Mouse (Mus musculus) CH12.LX (cell line): ENCODE measurements around the gene Nav3. TPM values are rescaled to one million over a fixed set of nuclear protein-coding genes. Genes with fewer than 3 reads are reported as not detected.

Source experiments
- DNase-seq: peaks from one replicate; pipeline ENCODE4 v3.0.0-alpha.2; 2013; ENCODE audit errors: extremely low read depth
- H3K27ac ChIP-seq: 2 replicates; pipeline ENCODE4 v1.5.1; 2012; ENCODE audit warnings: low read depth, mild to moderate bottlenecking, control low read depth, moderate library complexity; ENCODE audit not compliant: insufficient read depth
- H3K27me3 ChIP-seq: replicated peaks from 2 replicates; pipeline ENCODE3; 2012; ENCODE audit warnings: inconsistent platforms
- H3K36me3 ChIP-seq, 2 experiments: replicated peaks in 1 of 2; 2 replicates each; pipeline versions ENCODE3 to v1.6.1; 2012; ENCODE audit warnings: inconsistent platforms in 1 of 2, low read length in 1 of 2, mild to moderate bottlenecking in 1 of 2, mixed read lengths in 1 of 2, moderate library complexity in 1 of 2; ENCODE audit not compliant: control insufficient read depth in 1 of 2, insufficient read depth in 1 of 2
- H3K4me1 ChIP-seq, 2 experiments: 2 replicates each; pipeline ENCODE4 v1.6.1; 2012; ENCODE audit warnings: inconsistent platforms in 1 of 2, moderate library complexity in 1 of 2; ENCODE audit not compliant: insufficient read depth in 2 of 2, control insufficient read depth in 1 of 2
- H3K4me2 ChIP-seq: 2 replicates; pipeline ENCODE4 v1.6.1; 2012; ENCODE audit warnings: low read depth, mild to moderate bottlenecking, control low read depth; ENCODE audit not compliant: poor library complexity, insufficient read depth, severe bottlenecking
- H3K4me3 ChIP-seq, 3 experiments: fragments of 150-350 bp in 1 of 3; sonication (generic) in 1 of 3; replicated peaks in 1 of 3; 2 replicates each; pipeline versions ENCODE3 to v1.5.1; 2011 to 2012; ENCODE audit warnings: low read depth in 2 of 3, low read length in 2 of 3, mild to moderate bottlenecking in 2 of 3, moderate library complexity in 2 of 3, control low read depth in 1 of 3, improper control_type of control experiment in 1 of 3, inconsistent platforms in 1 of 3, mixed read lengths in 1 of 3; ENCODE audit not compliant: poor library complexity in 1 of 3
- H3K79me2 ChIP-seq: replicated peaks from 2 replicates; pipeline ENCODE4 v1.6.1; 2012; ENCODE audit warnings: mild to moderate bottlenecking, moderate library complexity; ENCODE audit not compliant: control insufficient read depth, poor library complexity, insufficient read depth, severe bottlenecking; ENCODE audit errors: extremely low read depth
- H3K9ac ChIP-seq: 2 replicates; pipeline ENCODE4 v1.6.1; 2012; ENCODE audit warnings: low read depth, mild to moderate bottlenecking, control low read depth, moderate library complexity; ENCODE audit not compliant: insufficient read depth
- H3K9me3 ChIP-seq: replicated peaks from 2 replicates; pipeline ENCODE3; 2012; ENCODE audit warnings: low read length, inconsistent platforms, mixed read lengths
- BHLHE40 ChIP-seq: IDR thresholded peaks from 2 replicates; pipeline ENCODE4 v1.6.1; 2011; ENCODE audit warnings: mild to moderate bottlenecking, low read depth, low read length, improper control_type of control experiment
- CTCF ChIP-seq, 2 experiments: IDR thresholded peaks in 1 of 2; conservative IDR thresholded peaks in 1 of 2; 2 replicates each; pipeline ENCODE4 v1.5.1; 2011 to 2012; ENCODE audit warnings: low read depth in 2 of 2, low read length in 2 of 2, improper control_type of control experiment in 1 of 2, inconsistent platforms in 1 of 2, mild to moderate bottlenecking in 1 of 2, moderate library complexity in 1 of 2
- E2F4 ChIP-seq: IDR thresholded peaks from 2 replicates; pipeline ENCODE4 v1.6.1; 2011; ENCODE audit warnings: low read depth, low read length, improper control_type of control experiment; ENCODE audit not compliant: insufficient replicate concordance
- ELF1 ChIP-seq: IDR thresholded peaks from 2 replicates; pipeline ENCODE4 v1.6.1; 2014; ENCODE audit warnings: low read depth, mild to moderate bottlenecking, inconsistent platforms, low read length, improper control_type of control experiment
- JUN ChIP-seq: IDR thresholded peaks from 2 replicates; pipeline ENCODE4 v1.6.1; 2011; ENCODE audit warnings: low read depth, mild to moderate bottlenecking, low read length, improper control_type of control experiment, moderate library complexity; ENCODE audit not compliant: insufficient read depth
- KAT2A ChIP-seq: IDR thresholded peaks from 2 replicates; pipeline ENCODE4 v1.6.1; 2012; ENCODE audit warnings: low read length, improper control_type of control experiment, inconsistent platforms; ENCODE audit not compliant: insufficient replicate concordance
- MAX ChIP-seq: IDR thresholded peaks from 2 replicates; pipeline ENCODE4 v1.6.1; 2011; ENCODE audit warnings: low read length, improper control_type of control experiment
- MAZ ChIP-seq: IDR thresholded peaks from 2 replicates; pipeline ENCODE4 v1.6.1; 2012; ENCODE audit warnings: low read depth, mild to moderate bottlenecking, inconsistent platforms, low read length, improper control_type of control experiment, moderate library complexity
- MYC ChIP-seq: IDR thresholded peaks from 2 replicates; pipeline ENCODE4 v1.6.1; 2011; ENCODE audit warnings: low read depth, mild to moderate bottlenecking, improper control_type of control experiment, low read length
- NRF1 ChIP-seq: IDR thresholded peaks from 2 replicates; pipeline ENCODE4 v1.6.1; 2014; ENCODE audit warnings: low read depth, mild to moderate bottlenecking, inconsistent platforms, low read length, improper control_type of control experiment, moderate library complexity
- POLR2AphosphoS2 ChIP-seq: IDR thresholded peaks from 2 replicates; pipeline ENCODE4 v1.6.1; 2011; ENCODE audit warnings: low read depth, low read length, improper control_type of control experiment
- SIN3A ChIP-seq: IDR thresholded peaks from 2 replicates; pipeline ENCODE4 v1.6.1; 2012; ENCODE audit warnings: low read length, improper control_type of control experiment, inconsistent platforms
- USF1 ChIP-seq: IDR thresholded peaks from 2 replicates; pipeline ENCODE4 v1.6.1; 2014; ENCODE audit warnings: low read depth, mild to moderate bottlenecking, inconsistent platforms, low read length, improper control_type of control experiment
- USF2 ChIP-seq: conservative IDR thresholded peaks from 2 replicates; pipeline ENCODE4 v1.6.1; 2011; ENCODE audit warnings: low read depth, low read length, improper control_type of control experiment
- ZKSCAN1 ChIP-seq: IDR thresholded peaks from 2 replicates; pipeline ENCODE4 v1.6.1; 2012; ENCODE audit warnings: low read depth, inconsistent platforms, low read length, improper control_type of control experiment, borderline replicate concordance
- dilution Hi-C: fragments of 300-500 bp; cut with MboI; formaldehyde crosslinking; loops from 2 replicates; pipeline ENCODE4 v1.14.3; 2020; ENCODE audit warnings: low sequenced_read_pairs; ENCODE audit not compliant: extremely low pct_unique_long_range_greater_than_20kb, extremely low pct_ligation_motif_present
- in situ Hi-C: fragments of 300-500 bp; cut with MboI; formaldehyde crosslinking; loops from 3 replicates; pipeline ENCODE4 v1.14.3; 2019; ENCODE audit warnings: low sequenced_read_pairs, low pct_ligation_motif_present, low pct_unique_long_range_greater_than_20kb, mixed read lengths
- polyA plus RNA-seq: library from polyadenylated mRNA; unstranded; fragments of >175 nt; gene quantifications from 2 replicates; pipeline ENCODE4 v1.2.1, GENCODE M21; 2012; ENCODE audit warnings: low read depth; ENCODE audit not compliant: insufficient read length
- total RNA-seq, 2 experiments: library from RNA; depleted of rRNA; stranded (reverse); fragments of 300-350 nt in 1 of 2; fragments of >200 nt in 1 of 2; gene quantifications; 2 replicates each; pipeline ENCODE4 v1.2.3; 2012 to 2014

Nav3 gene
- total and polyA plus RNA-seq, 3 experiments: 0.03 TPM; not detected in 2

DNA sequence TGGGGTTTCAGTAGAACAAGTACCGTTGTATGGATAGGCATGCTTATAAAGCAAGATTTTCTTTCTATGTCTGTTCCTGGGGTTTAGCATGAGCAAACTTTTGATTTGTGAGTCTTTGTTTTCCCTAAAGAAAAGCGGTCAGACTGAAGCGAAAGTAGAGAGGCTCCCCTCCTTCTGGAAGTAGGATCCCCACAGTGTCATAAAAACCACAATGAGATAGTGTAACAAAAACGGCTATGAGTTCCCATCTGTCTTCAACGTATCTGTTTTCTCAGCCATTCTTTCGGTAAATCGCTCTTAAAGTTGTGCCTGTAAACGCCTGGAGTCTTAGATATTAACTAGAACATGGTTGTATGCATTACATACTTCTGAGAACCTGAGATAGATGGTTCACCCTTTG lies 479.7 kb downstream of the Nav3 start:
- in situ Hi-C loops (no loop called here), dilution Hi-C loops (no loop called here)
- Histone ChIP-seq H3K4me1 (no peaks in the 10 kb centered on the region), H3K27me3 (no peaks in the 10 kb centered on the region), H3K4me3 (no peak overlapping the region), H3K9ac (no peak overlapping the region), H3K9me3 (peaks cover 8% of the 10 kb centered on the region), H3K79me2 (no peaks in the 10 kb centered on the region), H3K4me2 (no peak overlapping the region), H3K36me3 (no peaks in the 10 kb centered on the region), H3K27ac (no peak overlapping the region)
- DNase-seq: no peak
- no peak for TF ChIP-seq ELF1
- no peak for TF ChIP-seq E2F4
- no peak for TF ChIP-seq POLR2AphosphoS2

DNA sequence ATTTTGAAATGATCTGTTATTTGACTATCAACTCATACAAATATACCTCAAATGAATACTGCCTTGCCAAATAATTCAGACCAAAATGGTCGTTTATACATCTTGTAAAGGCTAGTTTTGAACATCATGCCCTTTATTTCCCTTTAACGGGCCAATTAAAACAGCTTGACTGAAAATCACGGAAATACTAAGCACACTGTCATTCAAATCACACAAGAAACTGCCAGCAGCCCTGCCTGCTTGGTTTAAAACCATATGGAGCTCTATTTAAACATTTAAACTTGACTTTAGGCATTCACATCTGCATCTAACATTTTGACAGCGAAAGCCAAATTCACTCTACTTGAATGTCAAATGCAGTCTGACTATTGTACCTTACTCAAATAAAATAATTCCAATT lies 481.8 kb downstream of the Nav3 start:
- no peaks in the 10 kb centered on the region for H3K4me1 ChIP-seq
- no peak overlapping the region for H3K4me2 ChIP-seq
- H3K79me2 ChIP-seq: no peaks in the 10 kb centered on the region
- H3K9me3 ChIP-seq: peaks cover 5% of the 10 kb centered on the region
- TF ChIP-seq SIN3A: no peak
- no peak for TF ChIP-seq MAZ
- no peak for TF ChIP-seq MYC
- no peak for TF ChIP-seq MAX
- TF ChIP-seq CTCF (conservative IDR thresholded peaks at IDR 0.05 in 1 of 2, IDR thresholded peaks at IDR 0.05 in 1 of 2; ENCODE audit: low read depth in 2 of 2, low read length in 2 of 2): no peak
- TF ChIP-seq POLR2AphosphoS2: no peak
- TF ChIP-seq JUN: no peak
- TF ChIP-seq ZKSCAN1: no peak
- no peak for TF ChIP-seq USF1
- TF ChIP-seq ELF1: no peak
- H3K27ac ChIP-seq: no peak overlapping the region
- dilution Hi-C loops (no loop called here), in situ Hi-C loops (no loop called here)
- H3K4me3 ChIP-seq: no peak overlapping the region
- DNase-seq: no peak
- no peaks in the 10 kb centered on the region for H3K27me3 ChIP-seq
- no peak overlapping the region for H3K9ac ChIP-seq
- H3K36me3 ChIP-seq: no peaks in the 10 kb centered on the region

DNA sequence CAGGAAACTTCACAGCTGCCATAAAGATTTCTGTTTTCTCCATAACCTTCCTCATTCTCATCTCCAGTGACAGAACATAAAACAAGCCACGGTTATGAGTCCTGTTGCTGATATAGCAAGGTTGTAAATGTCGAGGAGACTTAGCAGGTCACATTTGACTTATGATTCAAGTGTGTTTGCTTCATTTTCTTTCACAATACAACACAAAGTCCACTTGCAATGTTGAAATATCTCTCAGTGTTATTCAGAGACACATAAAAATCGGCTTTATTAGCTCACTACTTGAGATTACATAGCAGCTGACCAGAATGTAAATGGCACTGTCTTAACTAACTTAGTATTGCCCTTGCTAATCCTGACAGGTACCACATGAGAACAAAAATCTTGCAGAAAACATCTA lies 482.5 kb downstream of the Nav3 start:
- TF ChIP-seq BHLHE40 (no peak), KAT2A (no peak), JUN (no peak), NRF1 (no peak), ELF1 (no peak), USF2 (no peak)
- H3K4me2 ChIP-seq: no peak overlapping the region
- no peak overlapping the region for H3K4me3 ChIP-seq
- DNase-seq: no peak
- no peaks in the 10 kb centered on the region for H3K4me1 ChIP-seq
- in situ Hi-C loops: no loop called here
- H3K79me2 ChIP-seq: no peaks in the 10 kb centered on the region
- no peaks in the 10 kb centered on the region for H3K27me3 ChIP-seq
- H3K9me3 ChIP-seq: peaks cover 5% of the 10 kb centered on the region
- H3K36me3 ChIP-seq: no peaks in the 10 kb centered on the region
- no peak overlapping the region for H3K9ac ChIP-seq
- dilution Hi-C loops: no loop called here
- H3K27ac ChIP-seq: no peak overlapping the region
